Mouse (Mus musculus) CH12.LX (cell line): ENCODE measurements around the gene Slc2a13. TPM values are rescaled to one million over a fixed set of nuclear protein-coding genes. Genes with fewer than 3 reads are reported as not detected.

ENCODE experiments used
- DNase-seq: peaks from one replicate; pipeline ENCODE4 v3.0.0-alpha.2; 2013; ENCODE audit errors: extremely low read depth
- H3K27ac ChIP-seq: 2 replicates; pipeline ENCODE4 v1.5.1; 2012; ENCODE audit warnings: low read depth, mild to moderate bottlenecking, control low read depth, moderate library complexity; ENCODE audit not compliant: insufficient read depth
- H3K27me3 ChIP-seq: replicated peaks from 2 replicates; pipeline ENCODE3; 2012; ENCODE audit warnings: inconsistent platforms
- H3K36me3 ChIP-seq, 2 experiments: replicated peaks in 1 of 2; 2 replicates each; pipeline versions ENCODE3 to v1.6.1; 2012; ENCODE audit warnings: inconsistent platforms in 1 of 2, low read length in 1 of 2, mild to moderate bottlenecking in 1 of 2, mixed read lengths in 1 of 2, moderate library complexity in 1 of 2; ENCODE audit not compliant: control insufficient read depth in 1 of 2, insufficient read depth in 1 of 2
- H3K4me1 ChIP-seq, 2 experiments: 2 replicates each; pipeline ENCODE4 v1.6.1; 2012; ENCODE audit warnings: inconsistent platforms in 1 of 2, moderate library complexity in 1 of 2; ENCODE audit not compliant: insufficient read depth in 2 of 2, control insufficient read depth in 1 of 2
- H3K4me2 ChIP-seq: 2 replicates; pipeline ENCODE4 v1.6.1; 2012; ENCODE audit warnings: low read depth, mild to moderate bottlenecking, control low read depth; ENCODE audit not compliant: poor library complexity, insufficient read depth, severe bottlenecking
- H3K4me3 ChIP-seq, 3 experiments: fragments of 150-350 bp in 1 of 3; sonication (generic) in 1 of 3; replicated peaks in 1 of 3; 2 replicates each; pipeline versions ENCODE3 to v1.5.1; 2011 to 2012; ENCODE audit warnings: low read depth in 2 of 3, low read length in 2 of 3, mild to moderate bottlenecking in 2 of 3, moderate library complexity in 2 of 3, control low read depth in 1 of 3, improper control_type of control experiment in 1 of 3, inconsistent platforms in 1 of 3, mixed read lengths in 1 of 3; ENCODE audit not compliant: poor library complexity in 1 of 3
- H3K79me2 ChIP-seq: replicated peaks from 2 replicates; pipeline ENCODE4 v1.6.1; 2012; ENCODE audit warnings: mild to moderate bottlenecking, moderate library complexity; ENCODE audit not compliant: control insufficient read depth, poor library complexity, insufficient read depth, severe bottlenecking; ENCODE audit errors: extremely low read depth
- H3K9ac ChIP-seq: 2 replicates; pipeline ENCODE4 v1.6.1; 2012; ENCODE audit warnings: low read depth, mild to moderate bottlenecking, control low read depth, moderate library complexity; ENCODE audit not compliant: insufficient read depth
- H3K9me3 ChIP-seq: replicated peaks from 2 replicates; pipeline ENCODE3; 2012; ENCODE audit warnings: low read length, inconsistent platforms, mixed read lengths
- BHLHE40 ChIP-seq: IDR thresholded peaks from 2 replicates; pipeline ENCODE4 v1.6.1; 2011; ENCODE audit warnings: mild to moderate bottlenecking, low read depth, low read length, improper control_type of control experiment
- CHD2 ChIP-seq: IDR thresholded peaks from 2 replicates; pipeline ENCODE4 v1.6.1; 2011; ENCODE audit warnings: low read length, improper control_type of control experiment
- CTCF ChIP-seq, 2 experiments: IDR thresholded peaks in 1 of 2; conservative IDR thresholded peaks in 1 of 2; 2 replicates each; pipeline ENCODE4 v1.5.1; 2011 to 2012; ENCODE audit warnings: low read depth in 2 of 2, low read length in 2 of 2, improper control_type of control experiment in 1 of 2, inconsistent platforms in 1 of 2, mild to moderate bottlenecking in 1 of 2, moderate library complexity in 1 of 2
- ELF1 ChIP-seq: IDR thresholded peaks from 2 replicates; pipeline ENCODE4 v1.6.1; 2014; ENCODE audit warnings: low read depth, mild to moderate bottlenecking, inconsistent platforms, low read length, improper control_type of control experiment
- EP300 ChIP-seq: IDR thresholded peaks from 2 replicates; pipeline ENCODE4 v1.6.1; 2011; ENCODE audit warnings: low read length, improper control_type of control experiment
- ETS1 ChIP-seq: conservative IDR thresholded peaks from 2 replicates; pipeline ENCODE4 v1.6.1; 2012; ENCODE audit warnings: low read depth, mild to moderate bottlenecking, inconsistent platforms, low read length, improper control_type of control experiment, moderate library complexity
- GABPA ChIP-seq: IDR thresholded peaks from 2 replicates; pipeline ENCODE4 v1.6.1; 2012; ENCODE audit warnings: low read depth, low read length, improper control_type of control experiment, inconsistent platforms; ENCODE audit not compliant: insufficient replicate concordance
- IRF4 ChIP-seq: IDR thresholded peaks from 2 replicates; pipeline ENCODE4 v1.6.1; 2014; ENCODE audit warnings: low read depth, mild to moderate bottlenecking, inconsistent platforms, low read length, improper control_type of control experiment
- JUND ChIP-seq: conservative IDR thresholded peaks from 2 replicates; pipeline ENCODE4 v1.6.1; 2011; ENCODE audit warnings: low read depth, low read length, improper control_type of control experiment
- KAT2A ChIP-seq: IDR thresholded peaks from 2 replicates; pipeline ENCODE4 v1.6.1; 2012; ENCODE audit warnings: low read length, improper control_type of control experiment, inconsistent platforms; ENCODE audit not compliant: insufficient replicate concordance
- MYC ChIP-seq: IDR thresholded peaks from 2 replicates; pipeline ENCODE4 v1.6.1; 2011; ENCODE audit warnings: low read depth, mild to moderate bottlenecking, improper control_type of control experiment, low read length
- NELFE ChIP-seq: IDR thresholded peaks from 2 replicates; pipeline ENCODE4 v1.6.1; 2011; ENCODE audit warnings: low read depth, low read length, improper control_type of control experiment
- NRF1 ChIP-seq: IDR thresholded peaks from 2 replicates; pipeline ENCODE4 v1.6.1; 2014; ENCODE audit warnings: low read depth, mild to moderate bottlenecking, inconsistent platforms, low read length, improper control_type of control experiment, moderate library complexity
- SIN3A ChIP-seq: IDR thresholded peaks from 2 replicates; pipeline ENCODE4 v1.6.1; 2012; ENCODE audit warnings: low read length, improper control_type of control experiment, inconsistent platforms
- USF1 ChIP-seq: IDR thresholded peaks from 2 replicates; pipeline ENCODE4 v1.6.1; 2014; ENCODE audit warnings: low read depth, mild to moderate bottlenecking, inconsistent platforms, low read length, improper control_type of control experiment
- USF2 ChIP-seq: conservative IDR thresholded peaks from 2 replicates; pipeline ENCODE4 v1.6.1; 2011; ENCODE audit warnings: low read depth, low read length, improper control_type of control experiment
- ZC3H11A ChIP-seq: IDR thresholded peaks from 2 replicates; pipeline ENCODE4 v1.6.1; 2012; ENCODE audit warnings: low read depth, mild to moderate bottlenecking, inconsistent platforms, low read length, improper control_type of control experiment
- ZMIZ1 ChIP-seq: IDR thresholded peaks from 2 replicates; pipeline ENCODE4 v1.6.1; 2012; ENCODE audit warnings: low read depth, mild to moderate bottlenecking, inconsistent platforms, low read length, improper control_type of control experiment
- ZNF384 ChIP-seq: IDR thresholded peaks from 2 replicates; pipeline ENCODE4 v1.6.1; 2012; ENCODE audit warnings: low read depth, low read length, improper control_type of control experiment, inconsistent platforms
- dilution Hi-C: fragments of 300-500 bp; cut with MboI; formaldehyde crosslinking; loops from 2 replicates; pipeline ENCODE4 v1.14.3; 2020; ENCODE audit warnings: low sequenced_read_pairs; ENCODE audit not compliant: extremely low pct_unique_long_range_greater_than_20kb, extremely low pct_ligation_motif_present
- in situ Hi-C: fragments of 300-500 bp; cut with MboI; formaldehyde crosslinking; loops from 3 replicates; pipeline ENCODE4 v1.14.3; 2019; ENCODE audit warnings: low sequenced_read_pairs, low pct_ligation_motif_present, low pct_unique_long_range_greater_than_20kb, mixed read lengths
- polyA plus RNA-seq: library from polyadenylated mRNA; unstranded; fragments of >175 nt; gene quantifications from 2 replicates; pipeline ENCODE4 v1.2.1, GENCODE M21; 2012; ENCODE audit warnings: low read depth; ENCODE audit not compliant: insufficient read length
- total RNA-seq, 2 experiments: library from RNA; depleted of rRNA; stranded (reverse); fragments of 300-350 nt in 1 of 2; fragments of >200 nt in 1 of 2; gene quantifications; 2 replicates each; pipeline ENCODE4 v1.2.3; 2012 to 2014

Gene Slc2a13
- total and polyA plus RNA-seq, 3 experiments: not detected

GRCm38 (mm10) chr15:91316964-91317363 is 256.1 kb downstream of the Slc2a13 start:
- H3K9me3 ChIP-seq: peaks cover 62% of the 10 kb centered on the region
- H3K4me2 ChIP-seq: no peak overlapping the region
- dilution Hi-C loops: no loop called here

GRCm38 (mm10) chr15:91314402-91315318 is 258.4 kb downstream of the Slc2a13 start:
- H3K27me3 ChIP-seq: no peaks in the 10 kb centered on the region
- peaks cover 56% of the 10 kb centered on the region for H3K9me3 ChIP-seq
- no peaks in the 10 kb centered on the region for H3K4me1 ChIP-seq
- H3K36me3 ChIP-seq: no peaks in the 10 kb centered on the region
- in situ Hi-C loops (no loop called here), dilution Hi-C loops (no loop called here)
- H3K79me2 ChIP-seq: no peaks in the 10 kb centered on the region
- DNase-seq: no peak
- no peak overlapping the region for H3K9ac ChIP-seq
- no peak overlapping the region for H3K27ac ChIP-seq
- TF ChIP-seq BHLHE40: no peak
- TF ChIP-seq ETS1: no peak
- TF ChIP-seq MYC: no peak
- TF ChIP-seq ELF1: no peak
- H3K4me2 ChIP-seq: no peak overlapping the region
- H3K4me3 ChIP-seq: no peak overlapping the region

More at GRCm38 (mm10) chr15:91316964-91317363, 256.1 kb downstream of the Slc2a13 start:
- Histone ChIP-seq H3K27ac (no peak overlapping the region), H3K36me3 (no peaks in the 10 kb centered on the region), H3K27me3 (no peaks in the 10 kb centered on the region), H3K9ac (no peak overlapping the region), H3K79me2 (no peaks in the 10 kb centered on the region), H3K4me3 (no peak overlapping the region), H3K4me1 (no peaks in the 10 kb centered on the region)
- DNase-seq: no peak
- in situ Hi-C loops: no loop called here
- no peak for TF ChIP-seq EP300
- no peak for TF ChIP-seq KAT2A
- TF ChIP-seq NRF1: no peak
- TF ChIP-seq IRF4: no peak
- no peak for TF ChIP-seq USF2
- TF ChIP-seq GABPA: no peak
- TF ChIP-seq MYC: no peak
- TF ChIP-seq CTCF (conservative IDR thresholded peaks at IDR 0.05 in 1 of 2, IDR thresholded peaks at IDR 0.05 in 1 of 2; ENCODE audit: low read depth in 2 of 2, low read length in 2 of 2): no peak
- TF ChIP-seq ZNF384: no peak
- TF ChIP-seq JUND: no peak
- TF ChIP-seq NELFE: no peak
- TF ChIP-seq SIN3A: no peak
- no peak for TF ChIP-seq USF1
- no peak for TF ChIP-seq CHD2
- no peak for TF ChIP-seq ZC3H11A
- no peak for TF ChIP-seq ZMIZ1
